Mouse (Mus musculus) embryo, embryonic 10.5 days (tissue): Measurements from ENCODE around the gene Atg9a.

Source experiments
- DNase-seq: peaks from one replicate; pipeline ENCODE4 v3.0.0-alpha.2; 2015; ENCODE audit warnings: low spot score

Atg9a gene

GRCm38 (mm10) chr1:75168093-75168471, 23.9 kb downstream of the Atg9a start:
- DNase-seq = no peak

GRCm38 (mm10) chr1:75160256-75160617, 31.8 kb downstream of the Atg9a start:
- no peak for DNase-seq

- no peak for DNase-seq
Measured at GRCm38 (mm10) chr1:75159540-75160255, 32.3 kb downstream of the Atg9a start.

- no peak for DNase-seq
Measured at GRCm38 (mm10) chr1:75158990-75159389, 33.0 kb downstream of the Atg9a start.

DNA sequence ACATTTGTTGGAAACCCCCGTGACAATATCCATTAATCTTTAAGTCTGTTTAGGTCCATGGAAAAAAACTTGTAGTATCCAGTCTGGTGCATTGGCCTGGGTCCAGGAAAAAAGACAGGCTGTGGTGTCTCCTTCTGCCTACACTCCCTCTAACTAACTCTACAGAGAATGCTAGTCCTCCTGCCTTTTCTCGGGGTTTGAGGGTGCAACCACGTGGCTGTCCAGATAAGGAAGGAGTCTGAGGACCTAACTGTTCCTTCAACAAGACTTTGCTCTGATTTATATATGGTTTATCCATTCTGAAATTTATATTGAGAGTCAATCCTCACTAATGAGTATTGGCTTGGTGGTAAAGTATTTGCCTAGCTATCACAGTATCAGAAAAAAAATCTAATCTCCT, 36.2 kb downstream of the Atg9a start:
- DNase-seq = no peak

- DNase-seq = no peak
Measured at GRCm38 (mm10) chr1:75148727-75149126, 43.3 kb downstream of the Atg9a start.

- DNase-seq = no peak
Measured at GRCm38 (mm10) chr1:75147411-75148135, 44.4 kb downstream of the Atg9a start.

- no peak for DNase-seq
Measured at GRCm38 (mm10) chr1:75145589-75145988, 46.4 kb downstream of the Atg9a start.

GRCm38 (mm10) chr1:75142301-75143261, 49.4 kb downstream of the Atg9a start, which contains the start of the genes Cnppd1 and Retreg2:
Gene Cnppd1 (minus strand): TSS chr1:75142711.
Gene Retreg2 (plus strand): TSS chr1:75142778.
- peak; percentile 97 for DNase-seq

DNA sequence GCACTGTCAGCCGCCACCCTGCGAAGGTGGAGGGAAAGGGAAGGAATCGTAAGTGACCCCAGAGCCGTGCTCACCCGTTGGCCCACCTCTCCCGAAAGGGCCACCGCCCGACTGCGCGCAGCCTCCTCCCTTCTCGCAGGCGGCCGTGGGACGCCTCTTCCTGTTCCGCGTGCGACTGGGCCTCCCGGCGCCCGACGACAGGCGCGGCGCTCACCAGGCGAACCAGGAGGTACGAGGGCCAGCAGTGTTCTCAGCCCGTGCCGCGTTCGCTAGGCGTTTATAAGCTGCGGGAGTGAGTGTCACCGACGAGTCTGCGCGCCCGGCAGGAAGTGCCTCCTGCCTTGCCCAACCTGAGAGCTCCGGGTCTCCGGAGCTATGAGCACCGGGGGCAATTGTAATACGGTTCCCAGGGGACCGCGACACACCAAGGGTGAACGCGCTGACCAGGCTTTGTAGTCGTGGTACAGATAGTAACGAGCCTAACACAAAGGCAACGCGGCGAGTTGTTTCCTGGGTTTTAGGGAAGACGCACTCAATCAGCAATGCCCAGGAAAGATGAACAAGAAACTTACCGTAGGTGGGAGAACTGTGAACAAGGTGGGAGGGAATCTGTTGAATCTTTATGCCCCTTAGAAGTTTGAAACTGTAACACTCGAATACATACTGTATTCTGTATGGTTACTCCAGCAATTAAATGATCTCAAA, 50.4 kb downstream of the Atg9a start:
- peak; percentile 54 for DNase-seq

- no peak for DNase-seq
Measured at GRCm38 (mm10) chr1:75140601-75141190, 51.3 kb downstream of the Atg9a start.

DNA sequence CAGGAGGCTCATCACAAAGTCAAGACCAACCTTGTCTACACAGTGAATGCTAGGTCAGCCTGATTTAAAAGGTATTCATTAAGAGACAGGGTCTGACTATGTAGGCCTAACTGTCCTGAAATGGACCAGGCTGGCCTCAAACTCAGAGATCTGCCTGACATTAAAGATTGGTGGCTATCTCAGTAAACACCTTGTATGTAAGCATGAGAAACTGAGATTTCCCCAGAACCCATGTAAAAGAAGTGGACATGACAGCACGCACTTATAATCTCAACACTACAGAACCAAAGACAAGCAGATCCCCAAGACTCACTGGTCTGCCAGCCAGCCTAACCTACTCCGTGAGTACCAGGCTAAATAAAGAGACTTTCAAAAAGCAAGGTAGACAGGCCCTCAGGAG, 53.5 kb downstream of the Atg9a start:
- no peak for DNase-seq

- no peak for DNase-seq
Measured at GRCm38 (mm10) chr1:75136730-75137129, 55.3 kb downstream of the Atg9a start.

DNA sequence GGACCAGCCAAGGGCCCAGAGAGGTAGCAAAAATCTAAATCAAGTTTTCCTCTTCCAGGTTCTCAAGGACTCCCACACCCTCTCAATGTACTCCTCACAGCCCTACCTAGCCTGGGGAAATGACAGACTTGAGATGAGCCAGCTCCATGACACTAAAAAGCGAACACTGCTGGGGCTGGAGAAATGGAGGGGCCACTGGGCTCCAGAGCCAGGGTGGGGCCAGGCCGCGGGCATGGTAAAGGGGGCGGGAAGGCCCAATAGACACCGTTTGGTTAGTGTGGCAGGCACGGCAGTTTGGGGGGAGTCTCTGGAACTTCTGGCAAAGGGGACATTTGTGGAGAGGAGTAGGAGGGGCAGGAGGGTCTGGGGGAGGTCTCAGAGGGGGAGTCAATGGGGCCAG, 55.7 kb downstream of the Atg9a start:
- no peak for DNase-seq

DNA sequence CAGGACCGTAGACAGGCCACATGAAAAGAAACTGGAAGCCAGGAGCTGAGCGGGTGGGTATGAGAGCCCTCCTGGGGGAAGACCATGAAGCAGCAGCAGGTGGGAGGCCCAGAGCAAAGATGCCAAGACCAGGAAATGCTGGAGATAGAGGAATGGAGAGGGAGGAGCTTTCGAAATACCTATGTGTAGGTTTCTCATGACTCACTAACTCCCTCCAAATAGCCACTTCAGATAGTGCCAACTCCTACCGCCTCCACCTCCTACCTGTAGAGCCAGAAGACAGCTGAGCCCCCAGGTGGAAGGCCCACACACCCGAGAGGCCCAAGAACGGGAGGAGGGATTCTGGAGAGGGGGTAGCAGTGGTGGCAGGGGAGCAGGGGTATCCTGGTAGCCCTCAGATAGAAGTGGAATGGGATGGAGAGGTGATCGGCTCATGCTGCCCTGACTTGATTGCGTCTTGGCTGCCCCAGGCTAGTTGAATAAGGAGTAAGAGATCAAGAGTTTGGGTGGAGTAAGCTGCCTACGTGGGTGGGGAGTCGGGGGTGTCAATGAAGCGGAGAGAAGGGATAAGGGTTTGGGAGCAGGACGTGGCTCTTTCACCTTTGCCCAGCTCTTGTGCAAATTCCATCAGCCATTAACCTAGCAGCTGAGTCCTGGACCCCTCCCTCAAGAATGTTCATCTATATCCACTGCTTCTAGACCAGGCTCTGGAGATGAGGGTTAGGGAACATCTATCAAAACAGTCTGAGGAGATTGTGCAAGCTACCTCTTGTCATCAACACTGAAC, 58.4 kb downstream of the Atg9a start, which contains the start of gene Slc23a3:
Gene Slc23a3, minus strand, starts transcription at position 470 of the 787 bp plus-strand sequence.
- no peak for DNase-seq
